Mouse (Mus musculus) gastrocnemius, adult 8-10 months (tissue): ENCODE results near the gene Gmppa. TPM values are rescaled to one million over a fixed set of nuclear protein-coding genes. Genes with fewer than 3 reads are reported as not detected.

Source experiments
- DNase-seq, 2 experiments: peaks; one replicate each; pipeline ENCODE4 v3.0.0; 2022; ENCODE audit warnings: low spot score in 2 of 2
- total RNA-seq, 4 experiments: library from RNA; stranded (reverse); gene quantifications; 2 replicates each; pipeline ENCODE4 v1.2.4; 2022

Gene Gmppa
- total RNA-seq, 4 experiments from 2014 or later, result 41.1 to 50.3 (median 42.8) TPM

GRCm38 (mm10) chr1:75451900-75452299, 16.2 kb downstream of the Gmppa start:
- no peak for DNase-seq

- DNase-seq, result no peak
Observed at GRCm38 (mm10) chr1:75455433-75455832, 19.7 kb downstream of the Gmppa start.

- DNase-seq, result no peak
Observed at GRCm38 (mm10) chr1:75455948-75456347, 20.2 kb downstream of the Gmppa start.

GRCm38 (mm10) chr1:75456746-75457564, 21.2 kb downstream of the Gmppa start:
- no peak for DNase-seq

GRCm38 (mm10) chr1:75457710-75458024, 21.9 kb downstream of the Gmppa start:
- no peak for DNase-seq

GRCm38 (mm10) chr1:75458025-75458788, 22.5 kb downstream of the Gmppa start:
- no peak for DNase-seq

- DNase-seq, result no peak
Observed at GRCm38 (mm10) chr1:75458789-75459684, 23.3 kb downstream of the Gmppa start.

- DNase-seq, result no peak
Observed at GRCm38 (mm10) chr1:75460297-75460696, 24.6 kb downstream of the Gmppa start.

- DNase-seq, result no peak
Observed at GRCm38 (mm10) chr1:75462636-75463035, 26.9 kb downstream of the Gmppa start.

GRCm38 (mm10) chr1:75463652-75464204, 28.0 kb downstream of the Gmppa start:
- DNase-seq, result no peak

- peak; percentile 66 to 73 for DNase-seq
Observed at GRCm38 (mm10) chr1:75467215-75467927, 31.6 kb downstream of the Gmppa start.

- DNase-seq, result no peak
Observed at GRCm38 (mm10) chr1:75469287-75469825, 33.6 kb downstream of the Gmppa start.

GRCm38 (mm10) chr1:75476441-75476840, 40.7 kb downstream of the Gmppa start:
- DNase-seq, result no peak

GRCm38 (mm10) chr1:75477264-75477965, 41.7 kb downstream of the Gmppa start:
- DNase-seq, result peak; percentile 56 to 69

- DNase-seq, result no peak
Observed at GRCm38 (mm10) chr1:75477966-75478290, 42.2 kb downstream of the Gmppa start.

- DNase-seq, result no peak
Observed at GRCm38 (mm10) chr1:75478497-75478896, 42.8 kb downstream of the Gmppa start.

- DNase-seq, result peak; percentile 87 to 90
Observed at GRCm38 (mm10) chr1:75478916-75479634, 43.3 kb downstream of the Gmppa start, which contains the start of the genes Chpf and Tmem198. TSS of gene Chpf (minus strand) at chr1:75479307. TSS of gene Tmem198 (plus strand) at chr1:75479532.

- no peak for DNase-seq
Observed at GRCm38 (mm10) chr1:75479635-75479989, 43.9 kb downstream of the Gmppa start.

- DNase-seq, result no peak
Observed at GRCm38 (mm10) chr1:75480036-75480435, 44.3 kb downstream of the Gmppa start.
